ENCODE assay signal across 8 mouse cellular contexts in genomic region chr7:141060426-141061242, GRCm38 (mm10). TPM values are rescaled to one million over a fixed set of nuclear protein-coding genes. Genes with fewer than 3 reads are reported as not detected.
DNase-seq lines count a peak whose midpoint lies in the region; TF ChIP-seq lines count a peak whose summit lies in the region.

Gene B4galnt4 (plus strand): TSS chr7:141061104.

- TF ChIP-seq POLR2A in heart, adult 2 months (IDR thresholded peaks at IDR 0.05; ENCODE audit: insufficient read depth, low read depth, low read length), result no peak

- TF ChIP-seq EP300 in heart, adult 2 months (IDR thresholded peaks at IDR 0.05; ENCODE audit: insufficient read depth, low read depth, low read length), result no peak

- TF ChIP-seq CTCF in heart, adult 2 months (IDR thresholded peaks at IDR 0.05), result no peak

- peaks cover 5% of the 10 kb centered on the region; the same call in 1 of the 2 replicates for H3K27me3 ChIP-seq in heart, adult 2 months (ENCODE audit: control insufficient read depth, insufficient read depth, low read length)
- 0 out of 2 replicates have a peak, but pooled peaks cover 5% of the 10 kb centered on the region for H3K27me3 ChIP-seq in limb, embryonic 10.5 days (ENCODE audit: low read depth, poor library complexity, severe bottlenecking)
- H3K27me3 ChIP-seq in midbrain, embryonic 10.5 days (ENCODE audit: low read depth, poor library complexity, severe bottlenecking), result peaks cover 14% of the 10 kb centered on the region; the same call in 1 of the 2 replicates

- 2% methylated on average over 72 of the region's 72 CpGs for WGBS in heart, adult 2 months
- WGBS in limb, embryonic 10.5 days, result 2% methylated on average over 72 of the region's 72 CpGs
- WGBS in midbrain, embryonic 10.5 days, result 1% methylated on average over 72 of the region's 72 CpGs

- H3K4me3 ChIP-seq in heart, adult 2 months, result peak within 1 kb of the TSS; percentile 42
- peak within 1 kb of the TSS; percentile 90 for H3K4me3 ChIP-seq in limb, embryonic 10.5 days
- H3K4me3 ChIP-seq in midbrain, embryonic 10.5 days, result peak within 1 kb of the TSS; percentile 91

- H3K4me1 ChIP-seq in heart, adult 2 months (ENCODE audit: control insufficient read depth, insufficient read depth, low read length), result no peaks in the 10 kb centered on the region; the same call in 1 of the 2 replicates
- H3K4me1 ChIP-seq in limb, embryonic 10.5 days, result peaks cover 26% of the 10 kb centered on the region
- peaks cover 38% of the 10 kb centered on the region for H3K4me1 ChIP-seq in midbrain, embryonic 10.5 days

- H3K9me3 ChIP-seq in limb, embryonic 10.5 days (replicated peaks), result 0 out of 2 replicates have a peak, but pooled peaks cover 2% of the 10 kb centered on the region
- H3K9me3 ChIP-seq in midbrain, embryonic 10.5 days (replicated peaks), result 0 out of 2 replicates have a peak, but pooled peaks cover 3% of the 10 kb centered on the region

- H3K9ac ChIP-seq in heart, adult 2 months (ENCODE audit: low read depth, low read length), result peak within 1 kb of the TSS; percentile 14; the same call in 1 of the 2 replicates

- no peaks in the 10 kb centered on the region for H3K36me3 ChIP-seq in heart, adult 2 months (ENCODE audit: control insufficient read depth, insufficient read depth, low read length)
- H3K36me3 ChIP-seq in limb, embryonic 10.5 days, result peaks cover 51% of the 10 kb centered on the region
- H3K36me3 ChIP-seq in midbrain, embryonic 10.5 days, result peaks cover 58% of the 10 kb centered on the region

- no peak within 1 kb of the TSS for H3K27ac ChIP-seq in heart, adult 2 months
- H3K27ac ChIP-seq in limb, embryonic 10.5 days, result peak within 1 kb of the TSS; percentile 98
- H3K27ac ChIP-seq in midbrain, embryonic 10.5 days (replicated peaks), result peak within 1 kb of the TSS; percentile 98

- intact Hi-C loops in heart, adult 2 months (cut with DNase I), result no loop called here

- H3K79me2 ChIP-seq in heart, adult 2 months (replicated peaks; ENCODE audit: control insufficient read depth, insufficient read depth, low read length), result no peaks in the 10 kb centered on the region

- peak; percentile 46 to 58 for DNase-seq in urinary bladder, adult 18-20 months (ENCODE audit: low spot score in 2 of 2)
- no peak for DNase-seq in urinary bladder, postnatal 10 days (ENCODE audit: low spot score)
- peak; percentile 86 for DNase-seq in embryo, embryonic 9.5 days (ENCODE audit: extremely low spot score)
- peak; percentile 59 to 61 for DNase-seq in heart, adult 2 months
- peak; percentile 62 for DNase-seq in kidney, adult 18-20 months
- DNase-seq in limb, embryonic 10.5 days (ENCODE audit: low spot score), result peak; percentile 91
- peak; percentile 89 for DNase-seq in midbrain, embryonic 10.5 days (ENCODE audit: low spot score)
- peak; percentile 27 for DNase-seq in spleen, adult 12 weeks (ENCODE audit: low spot score)

RNA-seq across cellular contexts. Expression of gene B4galnt4, which starts in this region (rescaled TPM):
- total RNA-seq in heart, adult 2 months (2021), result under 1 TPM in 1 of 2 experiments, not detected in 1; 0.07 TPM
- polyA plus RNA-seq in heart, adult 2 months (2012; rRNA removed), result 0.04 and 0.06 TPM in 2 replicates
- 26.2 and 30.7 TPM in 2 replicates for polyA plus RNA-seq in limb, embryonic 10.5 days (2016; fragmentation: Nextera tagmentation; extraction: Ambion mirVana)
- polyA plus RNA-seq in midbrain, embryonic 10.5 days (2016; fragmentation: Nextera tagmentation; extraction: Ambion mirVana), result 26.8 and 29.4 TPM in 2 replicates

Comparison
In these comparisons a context has a peak if more than half of its experiments do, and no peak if none do; other contexts are left out.
1. RNA of gene B4galnt4 (polyA plus RNA-seq): 26.2 to 30.7 TPM in limb, embryonic 10.5 days and 26.8 to 29.4 TPM in midbrain, embryonic 10.5 days; 0.04 to 0.06 TPM in heart, adult 2 months; every median in the first group is over 10 times any median in the second.
2. Peak in DNase-seq, H3K4me3 ChIP-seq and H3K9ac ChIP-seq in heart, adult 2 months; RNA of the gene not detected or under 1 TPM.
3. Peak in every context shown above with its lines, with median percentiles within 50 percentile points of each other: H3K4me3 ChIP-seq.